Mouse (Mus musculus) cortical plate, adult 2 months (tissue): ENCODE results near the gene Dok3.

Experiments
- CTCF ChIP-seq: fragments of 200-500 bp; IDR thresholded peaks from 2 replicates; pipeline ENCODE4 v1.5.1; 2011; ENCODE audit warnings: mild to moderate bottlenecking, control low read depth, low read length; ENCODE audit not compliant: insufficient read depth; ENCODE audit errors: extremely low read depth
- POLR2A ChIP-seq: fragments of 200-500 bp; IDR thresholded peaks from 2 replicates; pipeline ENCODE4 v1.6.1; 2011; ENCODE audit warnings: mild to moderate bottlenecking, low read length, control low read depth; ENCODE audit not compliant: insufficient read depth; ENCODE audit errors: extremely low read depth

- TF ChIP-seq CTCF (no peak), POLR2A (no peak)
Measured at GRCm38 (mm10) chr13:55570286-55570973, 41.3 kb upstream of the Dok3 start.
